Mouse (Mus musculus) hindbrain, embryonic 11.5 days (tissue): Measurements from ENCODE around the gene Tcte3. TPM values are rescaled to one million over a fixed set of nuclear protein-coding genes. Genes with fewer than 3 reads are reported as not detected.
"Not testable (repeated sequence)": the region's sequence is repeated elsewhere in the genome, so short reads cannot be mapped to it uniquely, and the experiment has no call there.

Experiments
- ATAC-seq: fragments of 200-750 bp; cut with Nextera tagmentation; 2 replicates; pipeline ENCODE4 v1.8.0; 2017; ENCODE audit warnings: mild to moderate bottlenecking, moderate TSS enrichment, moderate library complexity; ENCODE audit not compliant: low FRiP score
- DNase-seq: peaks from one replicate; pipeline ENCODE4 v3.0.0-alpha.2; 2015; ENCODE audit warnings: low spot score
- H3K27ac ChIP-seq: fragments of 300-500 bp; sonication (generic); 2 replicates; pipeline ENCODE4 v1.5.1; 2014; ENCODE audit warnings: mild to moderate bottlenecking, low read depth, low read length
- H3K27me3 ChIP-seq: fragments of 300-500 bp; sonication (generic); 2 replicates; pipeline ENCODE4 v1.6.1; 2014; ENCODE audit warnings: mild to moderate bottlenecking, low read length, moderate library complexity, mixed read lengths; ENCODE audit not compliant: control insufficient read depth, insufficient read depth
- H3K36me3 ChIP-seq: fragments of 300-500 bp; sonication (generic); 2 replicates; pipeline ENCODE4 v1.6.1; 2014; ENCODE audit warnings: mild to moderate bottlenecking, low read length, moderate library complexity, mixed read lengths; ENCODE audit not compliant: control insufficient read depth, insufficient read depth
- H3K4me1 ChIP-seq: fragments of 300-500 bp; sonication (generic); replicated peaks from 2 replicates; pipeline ENCODE4 v1.6.1; 2014; ENCODE audit warnings: low read length, mixed read lengths; ENCODE audit not compliant: control insufficient read depth, insufficient read depth
- H3K4me2 ChIP-seq: fragments of 300-500 bp; sonication (generic); replicated peaks from 2 replicates; pipeline ENCODE4 v1.6.1; 2014; ENCODE audit warnings: mild to moderate bottlenecking, low read depth, low read length
- H3K4me3 ChIP-seq: fragments of 300-500 bp; sonication (generic); 2 replicates; pipeline ENCODE4 v1.5.1; 2014; ENCODE audit warnings: low read depth, low read length
- H3K9ac ChIP-seq: fragments of 300-500 bp; sonication (generic); 2 replicates; pipeline ENCODE4 v1.6.1; 2014; ENCODE audit warnings: low read depth, low read length
- H3K9me3 ChIP-seq: fragments of 300-500 bp; sonication (generic); 2 replicates; pipeline ENCODE4 v1.6.1; 2016; ENCODE audit warnings: low read length; ENCODE audit not compliant: control insufficient read depth
- WGBS: fragments of 180-500 bp; shearing (Covaris S2); extraction: QIAGEN DNeasy Blood & Tissue Kit; methylation state at CpG from one replicate; pipeline ENCODE4 v1.1.7; 2014; 5-methylcytosine and 5-hydroxymethylcytosine counted together
- polyA plus RNA-seq: library from polyadenylated mRNA; unstranded; fragments of >200 nt; fragmentation: Nextera tagmentation; extraction: Ambion mirVana; gene quantifications from 2 replicates; pipeline ENCODE4 v1.2.1, GENCODE M21; 2014

Tcte3 gene
- polyA plus RNA-seq, 1 experiment from 2014 or later: not detected

GRCm38 (mm10) chr17:15021503-15022220 lies 19.6 kb downstream of the Tcte3 start:
- not testable (repeated sequence) for H3K9ac ChIP-seq, ATAC-seq, H3K36me3 ChIP-seq, H3K27ac ChIP-seq, H3K4me2 ChIP-seq, H3K9me3 ChIP-seq, H3K4me1 ChIP-seq, H3K4me3 ChIP-seq, H3K27me3 ChIP-seq, DNase-seq
- WGBS: 90% methylated on average over 3 of the region's 3 CpGs

GRCm38 (mm10) chr17:15009706-15010413 lies 31.4 kb downstream of the Tcte3 start, which contains the start of gene Gm3435:
Gm3435 (plus strand) TSS chr17:15010176.
- no CpG with 5 or more reads among the region's 60 CpGs for WGBS
- not testable (repeated sequence) for H3K9ac ChIP-seq, H3K27me3 ChIP-seq, H3K27ac ChIP-seq, H3K4me1 ChIP-seq, H3K4me3 ChIP-seq, H3K36me3 ChIP-seq, H3K4me2 ChIP-seq, H3K9me3 ChIP-seq, DNase-seq
- peak; percentile 99 for ATAC-seq

- WGBS: no CpG with 5 or more reads among the region's 3 CpGs
- ATAC-seq, H3K36me3 ChIP-seq, DNase-seq, H3K9me3 ChIP-seq, H3K27me3 ChIP-seq, H3K27ac ChIP-seq, H3K9ac ChIP-seq, H3K4me1 ChIP-seq, H3K4me3 ChIP-seq, H3K4me2 ChIP-seq: not testable (repeated sequence)
Measured at GRCm38 (mm10) chr17:15009088-15009487, 32.2 kb downstream of the Tcte3 start.

- not testable (repeated sequence) for H3K9me3 ChIP-seq, H3K4me1 ChIP-seq, H3K4me3 ChIP-seq, ATAC-seq, H3K36me3 ChIP-seq, H3K27ac ChIP-seq, H3K9ac ChIP-seq, H3K27me3 ChIP-seq, H3K4me2 ChIP-seq, DNase-seq
- no CpG with 5 or more reads among the region's 4 CpGs for WGBS
Measured at GRCm38 (mm10) chr17:15000047-15000446, 41.2 kb downstream of the Tcte3 start.

- not testable (repeated sequence) for H3K4me2 ChIP-seq, H3K9ac ChIP-seq, H3K27ac ChIP-seq, DNase-seq, H3K36me3 ChIP-seq, H3K27me3 ChIP-seq, H3K9me3 ChIP-seq, H3K4me3 ChIP-seq, ATAC-seq, H3K4me1 ChIP-seq
- no CpG with 5 or more reads among the region's 5 CpGs for WGBS
Measured at GRCm38 (mm10) chr17:14994140-14994539, 47.1 kb downstream of the Tcte3 start.

- H3K27ac ChIP-seq, H3K9me3 ChIP-seq, H3K4me2 ChIP-seq, DNase-seq, H3K4me3 ChIP-seq, H3K9ac ChIP-seq, H3K27me3 ChIP-seq, H3K4me1 ChIP-seq, H3K36me3 ChIP-seq: not testable (repeated sequence)
- WGBS: no CpG with 5 or more reads among the region's 47 CpGs
- ATAC-seq: peak; percentile 91
Measured at GRCm38 (mm10) chr17:14993139-14993832, 48.0 kb downstream of the Tcte3 start.

- H3K36me3 ChIP-seq, H3K4me2 ChIP-seq, DNase-seq, H3K27me3 ChIP-seq, H3K4me3 ChIP-seq, H3K9ac ChIP-seq, H3K27ac ChIP-seq, H3K9me3 ChIP-seq, H3K4me1 ChIP-seq: not testable (repeated sequence)
- peak; percentile 81 for ATAC-seq
- no CpG with 5 or more reads among the region's 98 CpGs for WGBS
Measured at GRCm38 (mm10) chr17:14992522-14993138, 48.7 kb downstream of the Tcte3 start.

GRCm38 (mm10) chr17:14990116-14990702 lies 51.1 kb downstream of the Tcte3 start:
- not testable (repeated sequence) for H3K9ac ChIP-seq, H3K9me3 ChIP-seq, H3K27me3 ChIP-seq, H3K4me2 ChIP-seq, H3K4me1 ChIP-seq, DNase-seq, ATAC-seq, H3K4me3 ChIP-seq, H3K27ac ChIP-seq, H3K36me3 ChIP-seq
- WGBS: 83% methylated on average over 4 of the region's 5 CpGs
